Mouse (Mus musculus) mouse trophoblast stem cell (cell line): ENCODE measurements around the gene Ppm1b.

ENCODE experiments used
- in situ Hi-C, 2 experiments: fragments of 300-500 bp; cut with MseI, MboI; formaldehyde crosslinking; loops; 2 replicates in 1 of 2; 3 replicates in 1 of 2; pipeline ENCODE4 v1.15.1; 2025

Gene Ppm1b

DNA sequence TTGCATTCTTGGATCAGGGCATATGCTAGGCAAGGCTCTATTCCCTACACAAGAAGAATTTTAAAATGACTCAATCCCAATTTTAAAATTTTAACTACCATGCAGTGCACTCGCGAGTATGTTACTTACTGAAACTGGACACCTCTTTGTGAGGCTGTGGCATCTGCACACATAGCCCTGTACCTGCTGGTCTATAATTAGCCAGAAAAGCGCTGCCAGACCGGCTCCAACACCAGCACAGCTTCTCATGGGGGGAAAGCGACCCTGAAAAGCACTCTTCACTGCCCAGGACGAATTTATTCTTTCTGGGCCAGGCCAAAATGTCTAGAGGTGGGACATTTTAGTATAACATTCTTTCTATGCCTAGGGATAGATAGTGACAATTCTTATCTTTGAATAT, 114.1 kb downstream of the Ppm1b start:
- in situ Hi-C loops: no loop called here

DNA sequence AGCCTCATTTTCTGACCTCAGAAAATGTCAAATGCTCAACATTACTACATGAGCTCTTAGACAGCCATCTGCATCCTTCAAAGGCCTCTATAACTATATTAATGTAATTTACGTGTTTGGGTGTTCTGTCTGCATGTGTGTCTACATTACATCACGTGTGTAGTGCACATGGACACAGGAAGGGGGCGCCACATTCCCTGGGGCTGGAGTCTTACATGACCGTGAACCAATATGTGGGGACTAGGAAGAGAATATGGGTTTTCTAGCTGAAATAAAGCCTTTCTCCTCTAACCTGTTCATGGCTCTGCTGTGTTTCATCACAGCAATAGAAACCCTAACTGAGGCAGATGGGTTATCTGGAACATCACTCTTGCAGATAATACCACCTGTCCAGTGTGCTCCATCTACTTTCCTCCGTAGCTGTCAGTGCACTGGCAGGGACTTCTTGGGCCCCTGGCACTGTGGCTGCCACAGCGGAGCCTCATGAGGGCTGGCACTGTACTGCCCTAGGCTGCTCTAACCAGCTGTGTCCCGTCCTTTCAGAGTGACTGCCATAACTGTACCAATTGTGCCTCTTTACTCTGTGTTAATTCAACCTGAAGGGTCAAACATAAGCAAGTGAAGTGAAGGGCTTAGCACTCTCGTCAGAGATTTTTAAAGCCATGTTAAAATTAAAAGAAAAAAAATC, 114.7 kb downstream of the Ppm1b start:
- in situ Hi-C loops: no loop called here

GRCm38 (mm10) chr17:85072383-85072782, 115.8 kb downstream of the Ppm1b start:
- in situ Hi-C loops: no loop called here

GRCm38 (mm10) chr17:85073214-85073613, 116.7 kb downstream of the Ppm1b start:
- in situ Hi-C loops: no loop called here
